ENCODE assay signal across 23 mouse cellular contexts in genomic region chr6:43876711-43877110, GRCm38 (mm10).
DNase-seq lines count a peak whose midpoint lies in the region; ATAC-seq and TF ChIP-seq lines count a peak whose summit lies in the region.
"Had no signal": no experiment of that assay in that cellular context is flagged by ENCODE, and none has a peak within 500 bp of the region (broad histone marks: within the 10 kb centered on the region; RNA-seq: fewer than 3 reads in every experiment).

No protein-coding gene starts in this region.

- H3K4me1 ChIP-seq in midbrain, embryonic 12.5 days, result no peaks in the 10 kb centered on the region
- H3K4me1 ChIP-seq in midbrain, embryonic 15.5 days, result no peaks in the 10 kb centered on the region
- H3K4me1 ChIP-seq in forebrain, embryonic 13.5 days, result no peaks in the 10 kb centered on the region
- H3K4me1 ChIP-seq: embryonic facial prominence, embryonic 12.5 days; hindbrain, embryonic 15.5 days; intestine, embryonic 15.5 days; limb, embryonic 12.5 days; liver, embryonic 12.5 days; neural tube, embryonic 13.5 days; stomach, embryonic 15.5 days had no signal

- no peak for TF ChIP-seq POLR2A in brain, embryonic 14.5 days (IDR thresholded peaks at IDR 0.05; ENCODE audit: borderline replicate concordance, extremely low read depth, insufficient read depth, insufficient read length, poor library complexity, severe bottlenecking)

- DNase-seq in brain, embryonic 14.5 days (ENCODE audit: low read depth), result peak; percentile 25
- DNase-seq in cerebellum, adult 18-20 months, result peak; percentile 66 to 69
- DNase-seq in cerebellum, postnatal 14 days, result peak; percentile 88 to 90
- DNase-seq in adrenal gland, adult 18-20 months (ENCODE audit: low spot score in 2 of 2), result no peak
- DNase-seq in urinary bladder, adult 2 months (ENCODE audit: low spot score), result no peak
- DNase-seq: adrenal gland, adult 8-10 months; gastrocnemius, adult 2 months; kidney, adult 8-10 months; kidney, postnatal 10 days; lung, adult 2 months; thymus, postnatal 25 days had no signal

- no peak overlapping the region for H3K9ac ChIP-seq in midbrain, embryonic 12.5 days (replicated peaks)
- H3K9ac ChIP-seq in midbrain, embryonic 15.5 days, result no peak overlapping the region
- H3K9ac ChIP-seq in forebrain, embryonic 13.5 days, result no peak overlapping the region
- H3K9ac ChIP-seq: embryonic facial prominence, embryonic 12.5 days; hindbrain, embryonic 15.5 days; intestine, embryonic 15.5 days; limb, embryonic 12.5 days; liver, embryonic 12.5 days; neural tube, embryonic 13.5 days; stomach, embryonic 15.5 days had no signal

- no peaks in the 10 kb centered on the region for H3K9me3 ChIP-seq in midbrain, embryonic 12.5 days
- no peaks in the 10 kb centered on the region for H3K9me3 ChIP-seq in midbrain, embryonic 15.5 days
- H3K9me3 ChIP-seq in forebrain, embryonic 13.5 days (replicated peaks), result no peaks in the 10 kb centered on the region
- H3K9me3 ChIP-seq: embryonic facial prominence, embryonic 12.5 days; G1E; hindbrain, embryonic 15.5 days; intestine, embryonic 15.5 days; limb, embryonic 12.5 days; liver, embryonic 12.5 days; neural tube, embryonic 13.5 days; stomach, embryonic 15.5 days had no signal

- H3K4me3 ChIP-seq in midbrain, embryonic 12.5 days, result no peak overlapping the region
- H3K4me3 ChIP-seq in midbrain, embryonic 15.5 days, result no peak overlapping the region
- no peak overlapping the region for H3K4me3 ChIP-seq in forebrain, embryonic 13.5 days
- H3K4me3 ChIP-seq: embryonic facial prominence, embryonic 12.5 days; gastrocnemius, adult 2 months; hindbrain, embryonic 15.5 days; intestine, embryonic 15.5 days; limb, embryonic 12.5 days; liver, embryonic 12.5 days; neural tube, embryonic 13.5 days; stomach, embryonic 15.5 days had no signal

- no peak for TF ChIP-seq CTCF in brain, embryonic 14.5 days (IDR thresholded peaks at IDR 0.05; ENCODE audit: borderline replicate concordance, extremely low read depth, insufficient read depth, insufficient read length)

- no peak overlapping the region for H3K4me2 ChIP-seq in midbrain, embryonic 12.5 days (replicated peaks)
- no peak overlapping the region for H3K4me2 ChIP-seq in midbrain, embryonic 15.5 days
- H3K4me2 ChIP-seq in forebrain, embryonic 13.5 days, result no peak overlapping the region
- H3K4me2 ChIP-seq: embryonic facial prominence, embryonic 12.5 days; hindbrain, embryonic 15.5 days; intestine, embryonic 15.5 days; limb, embryonic 12.5 days; liver, embryonic 12.5 days; neural tube, embryonic 13.5 days; stomach, embryonic 15.5 days had no signal

- 57% methylated on average over 2 of the region's 2 CpGs for WGBS in midbrain, embryonic 12.5 days
- WGBS in midbrain, embryonic 15.5 days, result 65% methylated on average over 2 of the region's 2 CpGs
- WGBS in forebrain, embryonic 13.5 days, result 60% methylated on average over 2 of the region's 2 CpGs

- no peaks in the 10 kb centered on the region for H3K36me3 ChIP-seq in midbrain, embryonic 12.5 days
- no peaks in the 10 kb centered on the region for H3K36me3 ChIP-seq in midbrain, embryonic 15.5 days (replicated peaks)
- no peaks in the 10 kb centered on the region for H3K36me3 ChIP-seq in forebrain, embryonic 13.5 days (ENCODE audit: poor library complexity, severe bottlenecking)
- H3K36me3 ChIP-seq: embryonic facial prominence, embryonic 12.5 days; G1E; hindbrain, embryonic 15.5 days; intestine, embryonic 15.5 days; limb, embryonic 12.5 days; liver, embryonic 12.5 days; neural tube, embryonic 13.5 days; stomach, embryonic 15.5 days had no signal

- 0 out of 2 replicates have a peak, but pooled peaks have one; percentile 38 for ATAC-seq in midbrain, embryonic 12.5 days (ENCODE audit: low FRiP score, low read depth)
- no peak for ATAC-seq in midbrain, embryonic 15.5 days (replicated peaks)
- no peak for ATAC-seq in forebrain, embryonic 13.5 days
- ATAC-seq: intestine, embryonic 15.5 days; liver, embryonic 12.5 days had no signal

- no peaks in the 10 kb centered on the region for H3K27me3 ChIP-seq in midbrain, embryonic 12.5 days
- no peaks in the 10 kb centered on the region for H3K27me3 ChIP-seq in midbrain, embryonic 15.5 days (replicated peaks)
- H3K27me3 ChIP-seq in forebrain, embryonic 13.5 days, result no peaks in the 10 kb centered on the region
- H3K27me3 ChIP-seq: CH12.LX; embryonic facial prominence, embryonic 12.5 days; hindbrain, embryonic 15.5 days; intestine, embryonic 15.5 days; limb, embryonic 12.5 days; liver, embryonic 12.5 days; neural tube, embryonic 13.5 days; stomach, embryonic 15.5 days had no signal

- no peak overlapping the region for H3K27ac ChIP-seq in midbrain, embryonic 12.5 days (replicated peaks)
- H3K27ac ChIP-seq in midbrain, embryonic 15.5 days, result no peak overlapping the region
- H3K27ac ChIP-seq in forebrain, embryonic 13.5 days, result no peak overlapping the region
- H3K27ac ChIP-seq: embryonic facial prominence, embryonic 12.5 days; gastrocnemius, adult 2 months; hindbrain, embryonic 15.5 days; intestine, embryonic 15.5 days; limb, embryonic 12.5 days; liver, embryonic 12.5 days; neural tube, embryonic 13.5 days; stomach, embryonic 15.5 days had no signal

Comparison
In these comparisons a context has a peak if more than half of its experiments do, and no peak if none do; other contexts are left out.
1. DNase-seq: peak in brain, embryonic 14.5 days (single experiment), cerebellum, adult 18-20 months (2 of 2) and cerebellum, postnatal 14 days (2 of 2); none in adrenal gland, adult 18-20 months (0 of 2) and urinary bladder, adult 2 months (single experiment).